Mouse (Mus musculus) gastrocnemius, postnatal 4 days (tissue): ENCODE measurements around the gene Amotl1. TPM values are rescaled to one million over a fixed set of nuclear protein-coding genes. Genes with fewer than 3 reads are reported as not detected.

Experiments used
- total RNA-seq, 2 experiments: library from RNA; stranded (reverse); gene quantifications; 2 replicates each; pipeline ENCODE4 v1.2.3; 2021

Amotl1 gene
- total RNA-seq, 2 experiments from 2014 or later = 330 to 368 TPM

Other genes with a start within 250 kb of the Amotl1 start
- gene Kdm4d, start 144.6 kb downstream of the Amotl1 start, total RNA-seq = under 1 TPM; 0.10 to 0.12 TPM
- gene Cwc15, start 144.4 kb downstream of the Amotl1 start, total RNA-seq = 100 to 1,000 TPM; 107 to 117 TPM
- gene Piwil4, start 95.7 kb upstream of the Amotl1 start, total RNA-seq = under 1 TPM; 0.23 to 0.25 TPM
- 1 to 10 TPM in 1 of 2 experiments, under 1 TPM in 1; 0.98 to 1.2 TPM for gene Fut4, start 107.3 kb upstream of the Amotl1 start, total RNA-seq
- gene 1700012B09Rik, start 126.0 kb upstream of the Amotl1 start, total RNA-seq = not detected
- 10 to 100 TPM; 14.3 to 17.2 TPM for gene Mre11a, start 139.6 kb upstream of the Amotl1 start, total RNA-seq
- 10 to 100 TPM; 13.9 to 14.9 TPM for gene Ankrd49, start 139.8 kb upstream of the Amotl1 start, total RNA-seq
- gene Gpr83, start 215.2 kb upstream of the Amotl1 start, total RNA-seq = 1 to 10 TPM in 1 of 2 experiments, under 1 TPM in 1; 0.75 to 1.1 TPM